Mouse (Mus musculus): ENCODE results near the gene Slc22a16. TPM values are rescaled to one million over a fixed set of nuclear protein-coding genes. Genes with fewer than 3 reads are reported as not detected.
A peak's percentile ranks its signal among the peaks of the same experiment; 100 is the strongest.

Slc22a16 gene
- polyA plus RNA-seq, 1 experiment from 2014 or later: not detected

DNA sequence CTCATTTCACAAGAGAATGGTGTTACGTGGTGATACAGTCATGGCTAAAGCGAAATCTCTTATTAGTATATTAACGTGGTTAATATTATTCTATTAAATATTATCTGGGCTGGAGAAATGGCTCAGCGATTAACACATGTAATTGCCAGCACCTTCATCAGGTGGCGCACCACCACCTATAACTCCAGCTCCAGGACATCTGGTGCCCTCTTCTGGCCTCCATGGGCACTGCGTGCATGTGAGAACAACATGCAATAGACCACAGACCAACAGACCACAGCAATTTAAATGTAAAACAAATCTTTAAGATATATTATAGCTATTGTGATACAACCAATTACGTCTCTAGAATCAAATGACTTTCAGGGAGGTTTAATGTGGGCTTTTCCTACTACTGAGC, 59.0 kb downstream of the Slc22a16 start:
- H3K4me1 ChIP-seq (replicated peaks): no peaks in the 10 kb centered on the region
- H3K9me3 ChIP-seq: no peaks in the 10 kb centered on the region
- no peaks in the 10 kb centered on the region for H3K27me3 ChIP-seq
- H3K27ac ChIP-seq (replicated peaks): no peak overlapping the region
- no peak for ATAC-seq (ENCODE audit: low read depth)
- H3K4me3 ChIP-seq: no peak overlapping the region
- H3K36me3 ChIP-seq: no peaks in the 10 kb centered on the region
- no peak overlapping the region for H3K4me2 ChIP-seq
- no peak overlapping the region for H3K9ac ChIP-seq
- WGBS: 81% methylated on average over 7 of the region's 7 CpGs

GRCm38 (mm10) chr10:40629656-40630311, 59.6 kb downstream of the Slc22a16 start, which contains the start of gene Ddo:
Gene Ddo, plus strand, starts transcription at chr10:40630011.
- Histone ChIP-seq H3K9ac (no peak within 1 kb of the TSS), H3K4me1 (replicated peaks) (no peaks in the 10 kb centered on the region), H3K27me3 (no peaks in the 10 kb centered on the region), H3K4me2 (no peak within 1 kb of the TSS), H3K4me3 (no peak within 1 kb of the TSS), H3K36me3 (no peaks in the 10 kb centered on the region), H3K27ac (replicated peaks) (no peak within 1 kb of the TSS), H3K9me3 (no peaks in the 10 kb centered on the region)
- 78% methylated on average over 8 of the region's 8 CpGs for WGBS
- ATAC-seq (ENCODE audit: low read depth): no peak

- 88% methylated on average over 5 of the region's 5 CpGs for WGBS
- H3K4me2 ChIP-seq: no peak overlapping the region
- no peak overlapping the region for H3K27ac ChIP-seq (replicated peaks)
- no peaks in the 10 kb centered on the region for H3K36me3 ChIP-seq
- ATAC-seq (ENCODE audit: low read depth): no peak
- H3K27me3 ChIP-seq: no peaks in the 10 kb centered on the region
- no peaks in the 10 kb centered on the region for H3K9me3 ChIP-seq
- no peak overlapping the region for H3K9ac ChIP-seq
- no peaks in the 10 kb centered on the region for H3K4me1 ChIP-seq (replicated peaks)
- no peak overlapping the region for H3K4me3 ChIP-seq
Measured at GRCm38 (mm10) chr10:40630457-40630856, 60.3 kb downstream of the Slc22a16 start.

GRCm38 (mm10) chr10:40630961-40631360, 60.8 kb downstream of the Slc22a16 start:
- Histone ChIP-seq H3K9ac (no peak overlapping the region), H3K27ac (replicated peaks) (no peak overlapping the region), H3K36me3 (no peaks in the 10 kb centered on the region), H3K4me2 (no peak overlapping the region), H3K9me3 (no peaks in the 10 kb centered on the region), H3K4me3 (no peak overlapping the region), H3K4me1 (replicated peaks) (no peaks in the 10 kb centered on the region), H3K27me3 (no peaks in the 10 kb centered on the region)
- no peak for ATAC-seq (ENCODE audit: low read depth)
- WGBS: 81% methylated on average over 9 of the region's 9 CpGs

DNA sequence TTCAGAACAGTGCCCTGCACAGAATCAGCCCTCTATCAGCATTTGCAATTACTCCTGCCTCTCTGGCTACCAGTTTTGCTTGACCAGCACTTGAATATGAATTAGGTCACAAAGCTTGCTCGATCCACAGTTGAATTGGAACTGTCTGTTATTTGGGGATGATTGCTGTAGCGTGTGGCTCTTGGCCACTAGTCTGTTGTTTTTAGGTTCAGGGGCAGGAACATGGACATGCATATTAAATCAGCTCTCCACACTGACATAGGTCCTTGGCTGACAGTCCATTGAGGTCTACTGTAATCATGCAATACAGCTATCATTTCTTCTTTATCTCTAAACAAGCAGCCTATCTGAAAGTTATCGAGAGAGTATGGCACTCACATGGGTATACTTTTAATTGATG, 62.0 kb downstream of the Slc22a16 start:
- no peaks in the 10 kb centered on the region for H3K9me3 ChIP-seq
- ATAC-seq (ENCODE audit: low read depth): no peak
- no peak overlapping the region for H3K4me3 ChIP-seq
- H3K36me3 ChIP-seq: no peaks in the 10 kb centered on the region
- no peak overlapping the region for H3K9ac ChIP-seq
- no peak overlapping the region for H3K4me2 ChIP-seq
- no peaks in the 10 kb centered on the region for H3K4me1 ChIP-seq (replicated peaks)
- H3K27me3 ChIP-seq: no peaks in the 10 kb centered on the region
- WGBS: 79% methylated on average over 3 of the region's 3 CpGs
- H3K27ac ChIP-seq (replicated peaks): no peak overlapping the region

- H3K9ac ChIP-seq: no peak overlapping the region
Measured at GRCm38 (mm10) chr10:40637331-40637730, 67.2 kb downstream of the Slc22a16 start.

DNA sequence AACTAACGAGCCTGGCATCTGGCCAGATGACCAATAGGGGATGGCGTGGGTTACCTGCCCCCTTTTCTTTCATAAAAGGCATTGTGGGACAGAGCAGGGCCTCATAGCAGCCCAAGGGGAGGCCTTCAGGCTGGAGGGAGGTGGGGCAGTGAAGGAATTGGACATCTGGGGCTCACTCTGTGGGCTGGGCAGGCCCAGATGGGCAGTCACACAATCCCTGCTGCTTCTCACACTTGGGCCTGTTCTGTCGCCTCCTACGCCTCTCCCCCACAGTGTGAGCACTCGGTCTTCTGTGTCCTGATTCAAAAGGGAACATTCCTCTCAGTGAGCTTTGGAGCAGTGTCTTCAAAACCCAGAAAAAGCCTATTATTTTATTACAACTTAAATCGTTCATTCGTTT, 68.1 kb downstream of the Slc22a16 start:
- H3K27ac ChIP-seq (replicated peaks): 0 out of 2 replicates have a peak overlapping the region, but pooled peaks have one; percentile 28
- H3K4me3 ChIP-seq: no peak overlapping the region
- peaks cover 20% of the 10 kb centered on the region for H3K4me1 ChIP-seq (replicated peaks)
- no peak overlapping the region for H3K4me2 ChIP-seq
- no peaks in the 10 kb centered on the region for H3K36me3 ChIP-seq
- H3K9ac ChIP-seq: no peak overlapping the region
- 40% methylated on average over 7 of the region's 7 CpGs for WGBS
- no peak for ATAC-seq (ENCODE audit: low read depth)
- no peaks in the 10 kb centered on the region for H3K27me3 ChIP-seq
- no peaks in the 10 kb centered on the region for H3K9me3 ChIP-seq

More at GRCm38 (mm10) chr10:40637331-40637730, 67.2 kb downstream of the Slc22a16 start:
- no peak for ATAC-seq (ENCODE audit: low read depth)
- no peaks in the 10 kb centered on the region for H3K27me3 ChIP-seq
- WGBS: 29% methylated on average over 10 of the region's 10 CpGs
- H3K4me2 ChIP-seq: no peak overlapping the region
- peaks cover 20% of the 10 kb centered on the region for H3K4me1 ChIP-seq (replicated peaks)
- H3K36me3 ChIP-seq: no peaks in the 10 kb centered on the region
- H3K27ac ChIP-seq (replicated peaks): no peak overlapping the region
- H3K4me3 ChIP-seq: no peak overlapping the region
- no peaks in the 10 kb centered on the region for H3K9me3 ChIP-seq

DNA sequence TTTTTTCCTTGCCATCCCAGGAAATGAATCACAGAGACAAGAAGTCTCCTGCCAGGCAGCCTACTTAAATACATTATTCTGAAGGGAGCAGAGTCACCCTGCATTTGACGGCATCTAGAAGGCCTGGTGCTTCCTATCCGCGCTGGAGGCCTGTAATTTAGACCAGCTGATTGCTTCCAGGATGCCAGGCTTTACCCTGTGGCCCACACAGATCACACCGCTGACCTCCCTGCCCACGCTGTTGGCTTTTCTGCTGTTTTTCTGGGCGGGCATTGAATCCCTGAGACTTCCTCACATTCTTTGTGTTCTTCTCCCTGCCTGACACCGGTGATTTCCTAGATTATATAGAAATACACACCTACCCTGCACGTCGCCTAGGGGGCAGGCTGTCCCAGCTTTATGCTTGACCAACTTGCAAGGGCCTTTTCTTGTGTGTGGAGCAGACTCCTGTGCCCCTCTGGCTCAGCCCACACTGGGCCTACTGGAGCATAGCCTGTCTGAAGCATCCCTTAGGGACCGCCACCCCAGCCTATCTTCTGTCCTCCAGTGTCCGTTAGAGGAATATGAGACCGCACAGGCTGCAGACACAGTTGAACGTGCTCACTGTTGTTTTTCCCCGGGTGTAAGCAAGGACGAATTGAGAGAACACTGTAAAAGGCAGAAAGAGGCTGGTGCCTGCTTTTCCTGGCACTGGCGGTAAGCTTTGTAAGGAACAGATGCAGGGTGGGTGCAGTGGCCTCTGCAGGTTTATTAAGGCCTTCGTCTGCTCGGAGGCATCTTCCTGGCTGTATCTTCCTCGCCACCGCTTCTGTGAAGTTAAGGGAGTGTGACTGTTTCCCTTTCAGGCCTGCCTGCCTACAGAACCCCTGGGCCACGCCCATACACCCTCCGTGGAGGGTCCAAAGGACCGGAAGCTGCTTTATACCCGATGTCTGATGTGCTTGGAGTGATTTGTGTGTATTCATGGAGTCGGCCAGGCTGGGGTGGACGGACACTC, 69.0 kb downstream of the Slc22a16 start:
- no peak overlapping the region for H3K4me2 ChIP-seq
- H3K9me3 ChIP-seq: no peaks in the 10 kb centered on the region
- H3K9ac ChIP-seq: no peak overlapping the region
- no peaks in the 10 kb centered on the region for H3K36me3 ChIP-seq
- peak overlapping the region; percentile 46 for H3K27ac ChIP-seq (replicated peaks)
- no peaks in the 10 kb centered on the region for H3K27me3 ChIP-seq
- H3K4me3 ChIP-seq: no peak overlapping the region
- WGBS: 45% methylated on average over 26 of the region's 26 CpGs
- peak; percentile 81 for ATAC-seq (ENCODE audit: low read depth)
- peaks cover 20% of the 10 kb centered on the region for H3K4me1 ChIP-seq (replicated peaks)

DNA sequence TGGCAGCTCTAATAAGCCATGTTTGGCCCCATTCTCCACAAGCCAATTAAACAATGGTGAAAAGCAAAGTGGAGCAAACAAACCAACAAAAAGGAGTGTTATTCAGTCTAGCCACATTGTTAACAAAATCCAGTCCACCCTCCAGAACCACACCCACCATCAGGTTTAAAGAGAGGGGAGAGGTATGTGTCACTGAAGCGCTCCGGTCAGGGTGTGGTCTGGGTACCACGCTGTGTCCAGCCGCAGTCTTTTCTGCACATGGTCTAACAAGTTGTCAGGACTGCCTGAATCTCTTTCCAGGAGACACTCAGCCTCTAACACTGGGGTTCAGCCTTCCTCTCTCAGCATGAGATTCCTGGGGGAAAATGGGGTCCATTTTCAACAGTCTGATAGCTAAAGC, 70.3 kb downstream of the Slc22a16 start:
- Histone ChIP-seq H3K27ac (replicated peaks) (no peak overlapping the region), H3K4me1 (replicated peaks) (peaks cover 20% of the 10 kb centered on the region), H3K9me3 (no peaks in the 10 kb centered on the region), H3K4me3 (no peak overlapping the region), H3K36me3 (no peaks in the 10 kb centered on the region), H3K4me2 (no peak overlapping the region), H3K27me3 (no peaks in the 10 kb centered on the region), H3K9ac (no peak overlapping the region)
- WGBS: 92% methylated on average over 4 of the region's 4 CpGs
- no peak for ATAC-seq (ENCODE audit: low read depth)

DNA sequence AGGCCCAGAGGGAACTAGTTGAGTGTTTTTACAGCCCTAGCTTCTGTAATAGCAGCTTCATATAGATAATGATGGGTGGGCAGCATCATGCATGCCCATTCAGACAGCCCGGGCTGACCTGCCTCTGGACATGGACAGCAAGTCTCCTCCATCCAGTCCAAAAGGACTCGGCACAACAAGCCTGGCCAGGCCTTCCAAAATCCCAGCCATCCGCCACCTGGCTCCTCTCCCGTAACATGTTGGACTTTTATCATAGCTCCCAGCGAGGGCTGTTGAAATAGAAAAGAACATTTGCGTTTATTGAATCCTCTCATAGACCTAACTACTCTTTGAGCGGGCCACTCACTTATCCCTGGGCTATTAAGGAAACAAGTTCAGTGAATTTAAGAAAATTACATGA, 71.8 kb downstream of the Slc22a16 start:
- ATAC-seq (ENCODE audit: low read depth): no peak
- Histone ChIP-seq H3K4me2 (no peak overlapping the region), H3K27me3 (no peaks in the 10 kb centered on the region), H3K36me3 (no peaks in the 10 kb centered on the region), H3K9ac (no peak overlapping the region), H3K4me3 (no peak overlapping the region), H3K4me1 (replicated peaks) (peaks cover 20% of the 10 kb centered on the region), H3K27ac (replicated peaks) (no peak overlapping the region), H3K9me3 (0 out of 2 replicates have a peak, but pooled peaks cover 4% of the 10 kb centered on the region)
- WGBS: 91% methylated on average over 7 of the region's 7 CpGs

DNA sequence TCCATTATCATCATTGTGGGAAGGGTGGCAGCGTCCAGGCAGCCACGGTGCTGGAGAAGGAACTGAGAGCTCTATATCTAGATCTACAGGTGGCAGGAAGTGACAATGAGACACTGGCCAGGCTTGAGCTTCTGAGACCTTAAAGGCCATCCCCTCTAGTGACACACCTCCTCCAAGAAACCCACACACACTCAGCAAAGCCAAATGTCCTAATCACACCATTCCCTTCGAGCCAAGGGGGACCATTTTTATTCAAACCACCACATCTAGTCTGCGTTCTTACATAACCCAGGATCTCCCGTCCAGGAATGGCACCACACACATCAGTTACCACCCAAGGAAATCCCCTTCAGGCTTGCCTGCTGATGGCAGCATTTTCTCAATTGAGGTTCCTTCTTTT, 73.0 kb downstream of the Slc22a16 start:
- no peaks in the 10 kb centered on the region for H3K36me3 ChIP-seq
- no peaks in the 10 kb centered on the region for H3K27me3 ChIP-seq
- peaks cover 18% of the 10 kb centered on the region for H3K4me1 ChIP-seq (replicated peaks)
- no peak overlapping the region for H3K9ac ChIP-seq
- 80% methylated on average over 5 of the region's 5 CpGs for WGBS
- 0 out of 2 replicates have a peak, but pooled peaks cover 4% of the 10 kb centered on the region for H3K9me3 ChIP-seq
- no peak overlapping the region for H3K27ac ChIP-seq (replicated peaks)
- no peak overlapping the region for H3K4me3 ChIP-seq
- ATAC-seq (ENCODE audit: low read depth): no peak
- no peak overlapping the region for H3K4me2 ChIP-seq

GRCm38 (mm10) chr10:40644456-40644855, 74.3 kb downstream of the Slc22a16 start:
- H3K36me3 ChIP-seq: no peaks in the 10 kb centered on the region
- no peak overlapping the region for H3K9ac ChIP-seq
- H3K27me3 ChIP-seq: no peaks in the 10 kb centered on the region
- no peak for ATAC-seq (ENCODE audit: low read depth)
- no peak overlapping the region for H3K4me2 ChIP-seq
- 0 out of 2 replicates have a peak, but pooled peaks cover 4% of the 10 kb centered on the region for H3K9me3 ChIP-seq
- H3K4me3 ChIP-seq: no peak overlapping the region
- H3K4me1 ChIP-seq (replicated peaks): peaks cover 4% of the 10 kb centered on the region
- WGBS: 83% methylated on average over 9 of the region's 9 CpGs
- no peak overlapping the region for H3K27ac ChIP-seq (replicated peaks)

All from neural tube, embryonic 13.5 days (tissue).